Mouse (Mus musculus) right cerebral cortex, adult 18-20 months (tissue): ENCODE measurements at regions not wholly inside any gene's neighbourhood (a gene's known extent, or its start where the extent isn't known, plus 50 kb on each side); places are given as distances from the start of the nearest gene placed in this dataset.

Experiments used
- DNase-seq: peaks from one replicate; pipeline ENCODE4 v3.0.0; 2022; ENCODE audit warnings: mixed read lengths

GRCm38 (mm10) chr2:75245662-75246061 lies 413.4 kb upstream of the Hnrnpa3 start:
- DNase-seq, result no peak

- peak; percentile 19 for DNase-seq
Measured at GRCm38 (mm10) chr2:75246082-75246743, 412.8 kb upstream of the Hnrnpa3 start.

GRCm38 (mm10) chr2:75248251-75248650 lies 410.8 kb upstream of the Hnrnpa3 start:
- DNase-seq, result no peak

- DNase-seq, result no peak
Measured at GRCm38 (mm10) chr2:75250507-75250906, 408.6 kb upstream of the Hnrnpa3 start.

GRCm38 (mm10) chr2:75252829-75253228 lies 406.2 kb upstream of the Hnrnpa3 start:
- no peak for DNase-seq

- DNase-seq, result no peak
Measured at GRCm38 (mm10) chr2:75265218-75265617, 393.8 kb upstream of the Hnrnpa3 start.

- no peak for DNase-seq
Measured at GRCm38 (mm10) chr2:75265739-75266699, 393.0 kb upstream of the Hnrnpa3 start.

- no peak for DNase-seq
Measured at GRCm38 (mm10) chr2:75267949-75268348, 391.1 kb upstream of the Hnrnpa3 start.

GRCm38 (mm10) chr2:75269446-75269845 lies 389.6 kb upstream of the Hnrnpa3 start:
- DNase-seq, result no peak

GRCm38 (mm10) chr2:75270115-75270514 lies 388.9 kb upstream of the Hnrnpa3 start:
- DNase-seq, result no peak

- no peak for DNase-seq
Measured at GRCm38 (mm10) chr2:75287900-75288299, 371.2 kb upstream of the Hnrnpa3 start.

GRCm38 (mm10) chr2:75291674-75292073 lies 367.4 kb upstream of the Hnrnpa3 start:
- DNase-seq, result no peak

- DNase-seq, result no peak
Measured at GRCm38 (mm10) chr2:75306821-75307220, 352.2 kb upstream of the Hnrnpa3 start.

GRCm38 (mm10) chr2:75311191-75311590 lies 347.9 kb upstream of the Hnrnpa3 start:
- no peak for DNase-seq

GRCm38 (mm10) chr2:75312246-75312645 lies 346.8 kb upstream of the Hnrnpa3 start:
- peak; percentile 23 for DNase-seq

- no peak for DNase-seq
Measured at GRCm38 (mm10) chr2:75315341-75315740, 343.7 kb upstream of the Hnrnpa3 start.

- no peak for DNase-seq
Measured at GRCm38 (mm10) chr2:75318190-75318589, 340.9 kb upstream of the Hnrnpa3 start.

GRCm38 (mm10) chr2:75324146-75324749 lies 334.8 kb upstream of the Hnrnpa3 start:
- DNase-seq, result no peak

GRCm38 (mm10) chr2:75329598-75329997 lies 329.5 kb upstream of the Hnrnpa3 start:
- no peak for DNase-seq

GRCm38 (mm10) chr2:75341310-75341709 lies 317.8 kb upstream of the Hnrnpa3 start:
- DNase-seq, result no peak

GRCm38 (mm10) chr2:75341726-75342280 lies 317.3 kb upstream of the Hnrnpa3 start:
- DNase-seq, result no peak

- no peak for DNase-seq
Measured at GRCm38 (mm10) chr2:75350902-75351301, 308.2 kb upstream of the Hnrnpa3 start.

- DNase-seq, result no peak
Measured at GRCm38 (mm10) chr2:75351965-75352364, 307.1 kb upstream of the Hnrnpa3 start.
